Mouse (Mus musculus) urinary bladder, adult 18-20 months (tissue): ENCODE results near the gene Simc1.

Source experiments
- DNase-seq, 2 experiments: peaks; one replicate each; pipeline ENCODE4 v3.0.0; 2022; ENCODE audit warnings: low spot score in 2 of 2, mixed read lengths in 2 of 2

Simc1 gene

DNA sequence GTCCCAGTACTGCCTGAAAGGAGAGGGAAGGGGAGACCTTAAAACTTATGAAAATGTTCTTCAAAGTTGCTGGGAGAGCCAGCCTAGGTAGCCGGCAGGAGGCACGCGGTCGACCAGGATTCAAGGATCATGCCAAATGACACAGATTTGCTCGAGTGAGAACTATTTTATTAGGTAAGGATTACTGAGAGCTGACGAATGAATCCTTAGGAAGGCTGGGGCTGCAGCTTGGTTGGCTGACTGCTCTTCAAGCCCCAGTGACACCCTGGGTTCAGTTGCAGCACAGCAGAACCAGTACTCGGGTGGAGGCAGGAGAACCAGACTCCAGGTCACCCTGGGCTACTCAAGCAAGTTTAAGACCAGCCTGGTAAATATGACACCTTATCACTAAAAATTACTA, 44.5 kb downstream of the Simc1 start:
- DNase-seq: no peak

DNA sequence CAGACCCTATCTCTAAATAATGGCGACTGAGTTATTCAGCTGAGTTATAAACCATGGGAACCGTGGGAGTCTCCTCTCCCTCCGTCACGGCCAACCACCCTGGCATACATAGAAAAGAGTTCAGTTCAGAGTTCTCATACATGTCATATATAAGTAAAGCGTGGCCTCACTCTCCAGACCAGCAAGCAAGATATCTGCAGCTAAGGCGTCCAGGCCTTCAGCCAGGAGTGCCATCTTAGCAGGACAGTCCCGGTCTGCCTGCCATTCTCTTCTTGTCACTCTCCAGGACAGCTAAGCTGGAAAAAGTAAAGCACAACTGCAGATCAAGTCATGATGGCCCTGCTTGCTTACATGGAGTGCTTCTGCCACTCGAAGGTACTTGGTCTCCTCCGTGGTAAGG, 52.6 kb downstream of the Simc1 start:
- DNase-seq: no peak

DNA sequence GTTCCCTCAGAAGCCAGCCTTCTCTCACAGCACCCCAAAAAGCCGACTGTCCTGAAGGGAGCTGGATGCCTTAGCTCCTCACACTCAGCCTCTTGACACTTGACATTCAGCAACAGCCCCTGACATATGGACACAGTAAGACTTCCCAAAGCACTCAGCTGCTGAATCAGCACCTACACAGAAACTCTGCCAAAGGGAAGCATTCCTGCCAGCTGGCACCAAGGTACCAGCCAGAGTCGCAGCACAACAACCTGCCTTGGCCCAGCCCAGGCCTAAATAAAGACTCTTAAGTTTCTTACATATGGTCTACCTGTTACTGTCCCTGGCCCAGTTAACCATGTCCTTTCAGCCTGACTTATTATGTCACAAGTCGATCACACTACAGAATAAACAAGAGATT, 53.2 kb downstream of the Simc1 start:
- DNase-seq: no peak

DNA sequence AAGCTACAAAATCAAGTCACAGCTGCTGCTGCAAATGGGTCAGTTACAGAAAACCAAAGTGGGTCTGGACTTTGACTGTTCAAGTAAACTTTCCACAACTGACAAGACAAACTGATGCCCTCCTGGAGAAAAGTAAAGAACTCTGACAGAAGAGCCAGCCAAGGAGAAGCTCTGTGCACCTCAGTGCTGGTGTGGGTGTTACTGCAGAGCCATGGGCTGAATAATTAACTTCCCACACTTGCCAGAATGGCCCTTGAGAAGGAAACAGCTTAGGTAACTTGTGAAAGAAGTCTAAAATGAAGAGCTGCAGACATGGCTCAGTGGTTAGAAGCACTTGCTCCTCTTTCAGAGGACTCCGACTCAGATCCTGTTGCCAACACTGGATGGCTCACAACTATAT, 54.1 kb downstream of the Simc1 start:
- no peak for DNase-seq

DNA sequence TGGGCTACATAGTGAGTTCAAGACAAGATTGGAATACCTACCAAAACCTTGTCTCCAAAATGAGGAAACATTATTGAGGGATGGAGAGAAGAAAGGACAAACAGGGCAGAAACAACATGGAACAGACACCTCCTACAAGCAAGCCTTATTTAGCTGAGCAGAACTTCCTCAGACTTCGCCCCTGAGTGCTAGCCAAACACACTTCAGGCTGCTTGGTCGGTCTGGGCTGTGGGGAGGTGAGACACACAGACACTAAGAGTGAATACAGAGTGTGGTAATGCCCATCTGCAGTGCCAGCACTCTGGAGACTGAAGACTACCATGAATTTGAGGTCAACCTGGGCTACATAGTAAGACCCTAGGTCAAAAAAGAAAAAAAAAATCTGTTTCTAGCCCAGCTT, 56.1 kb downstream of the Simc1 start:
- DNase-seq: no peak

DNA sequence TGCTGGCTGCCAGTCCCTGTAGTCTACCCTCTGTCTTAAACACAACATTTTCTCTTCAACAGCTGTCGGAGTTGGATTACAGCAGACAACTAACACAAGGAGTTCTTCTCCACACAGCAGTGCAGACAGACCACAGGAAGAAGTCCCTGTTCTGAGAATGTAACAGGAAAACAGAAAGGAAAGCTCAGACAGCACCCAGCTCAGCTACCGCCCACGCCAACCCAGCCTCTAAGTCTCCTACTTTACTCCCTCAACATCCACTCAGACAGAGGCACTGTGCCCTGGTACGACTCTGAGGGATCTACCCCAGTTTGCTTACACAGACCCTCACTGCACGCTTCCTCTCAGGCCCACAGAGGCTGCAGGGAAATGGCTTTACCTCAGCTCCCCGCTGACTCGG, 57.0 kb downstream of the Simc1 start:
- DNase-seq: no peak

DNA sequence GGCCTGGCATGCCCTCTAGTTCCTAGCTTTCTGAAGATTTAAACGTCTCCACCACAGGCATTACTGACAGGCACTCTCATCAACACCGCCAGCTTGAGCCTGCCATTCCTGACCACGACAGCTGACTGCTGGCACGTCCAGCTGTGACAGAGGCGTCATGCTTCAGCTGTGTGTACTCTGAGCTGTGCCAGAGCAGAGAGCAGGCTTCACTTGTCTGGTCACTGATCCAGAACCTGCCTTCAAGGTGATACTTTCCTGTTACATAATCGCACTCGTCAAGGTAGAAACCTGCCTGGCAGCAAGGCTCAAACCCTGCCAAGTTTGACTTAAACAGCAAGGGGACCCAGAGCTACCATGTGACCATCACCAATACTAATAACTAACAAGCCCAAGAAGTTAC, 59.0 kb downstream of the Simc1 start:
- DNase-seq: no peak

DNA sequence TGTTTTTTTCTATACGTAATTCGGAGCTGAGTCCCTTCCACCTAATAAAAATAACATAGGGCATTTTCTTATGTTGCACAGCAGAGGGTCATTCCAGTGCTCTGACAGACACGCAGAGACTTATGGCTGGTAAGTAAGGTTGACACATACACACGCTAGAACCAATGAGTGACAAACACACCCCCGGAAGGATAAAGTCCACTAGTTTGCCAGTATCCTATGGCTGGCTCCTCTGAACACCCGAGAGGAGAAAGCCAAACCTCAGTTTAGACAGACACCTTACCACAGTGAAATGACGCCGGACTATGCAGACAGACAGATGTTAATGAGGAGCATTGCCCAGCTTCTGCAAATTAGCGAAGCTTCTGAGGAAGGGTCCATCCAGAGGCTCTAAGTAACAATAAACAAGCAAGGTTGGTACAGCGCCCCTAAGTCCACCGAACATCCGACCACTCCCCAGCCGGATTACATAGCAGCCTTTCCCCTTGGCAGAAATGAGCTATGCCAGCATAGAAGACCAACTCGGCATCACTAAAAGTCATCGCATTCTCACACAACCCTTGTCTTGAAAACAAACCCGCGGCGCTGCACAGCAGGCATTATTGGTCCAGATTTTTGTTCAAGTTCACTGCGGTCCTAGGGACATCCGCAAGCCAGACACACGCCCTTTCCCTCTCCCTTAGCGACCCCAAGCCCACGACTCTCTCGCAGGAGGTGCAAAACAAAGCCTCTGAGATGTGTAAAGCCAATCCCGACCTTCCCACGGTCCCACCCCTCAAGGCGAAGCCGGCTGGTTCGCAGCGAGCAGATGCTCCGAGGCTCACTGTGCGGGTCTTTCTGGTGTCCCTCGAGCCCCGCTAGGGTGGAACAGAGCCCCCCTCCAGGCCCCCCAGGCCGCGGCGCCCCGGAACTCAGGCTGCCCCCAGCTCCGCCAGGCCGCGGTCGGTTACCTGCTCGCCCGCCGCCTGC, 60.9 kb downstream of the Simc1 start:
- peak in 1 of 2 experiments; percentile 20 for DNase-seq

DNA sequence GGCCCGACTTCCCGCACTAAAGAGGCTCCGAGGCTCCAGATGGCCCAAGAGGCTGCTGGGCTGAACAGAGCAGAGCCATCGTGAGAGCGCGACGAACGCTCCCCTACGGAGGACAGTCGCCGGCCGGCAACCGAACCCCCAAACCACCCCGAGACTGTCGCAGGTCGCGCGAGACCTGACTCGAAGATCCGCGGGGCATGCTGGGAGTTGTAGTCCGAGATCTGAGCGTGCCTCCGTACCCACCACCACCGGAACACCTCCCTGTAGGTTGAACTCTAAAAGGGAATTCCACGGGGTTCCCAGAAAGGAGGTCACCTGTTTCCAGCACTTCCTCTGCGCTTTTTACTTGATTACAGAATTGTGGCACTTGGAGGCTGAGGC, 61.6 kb downstream of the Simc1 start, which contains the start of gene 4833439L19Rik:
Gene 4833439L19Rik, minus strand, starts transcription at position 235 of the 381 bp plus-strand sequence.
- peak; percentile 92 to 97 for DNase-seq

DNA sequence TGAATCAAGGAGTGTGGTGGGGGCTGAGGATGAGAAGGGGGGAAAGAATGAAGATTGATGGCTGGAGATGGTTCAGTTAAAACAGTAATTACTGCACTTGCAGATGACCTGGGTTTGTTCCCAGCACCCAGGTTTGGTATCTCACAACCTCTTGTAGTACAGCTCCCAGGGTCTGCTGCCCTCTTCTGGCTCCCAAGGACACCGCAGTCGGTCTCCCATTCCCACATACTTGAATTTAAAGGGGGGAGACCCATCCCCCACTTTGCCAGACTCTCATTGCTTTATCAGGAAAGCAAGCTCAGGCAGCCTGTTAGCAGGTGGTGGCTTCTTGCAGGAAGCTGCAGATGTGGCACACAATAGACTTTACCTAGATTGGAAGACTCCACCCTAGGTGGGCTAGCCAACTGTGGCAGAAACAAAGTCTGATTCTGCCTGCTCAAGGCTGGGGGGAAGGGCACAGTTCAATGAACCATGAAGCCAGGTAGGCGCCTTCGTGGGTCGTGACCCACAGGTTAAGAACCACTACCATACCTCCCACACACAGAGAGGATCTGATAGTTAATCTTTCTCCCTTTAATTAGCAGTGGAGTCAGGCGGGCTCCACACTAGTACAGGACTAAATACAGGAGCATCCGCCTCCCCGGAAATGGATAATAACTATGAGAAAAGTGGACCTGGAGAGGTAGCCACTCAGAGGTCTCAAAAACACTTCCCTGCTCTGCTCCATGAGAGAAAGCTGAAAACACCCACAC, 62.2 kb downstream of the Simc1 start:
- peak in 1 of 2 experiments; percentile 29 for DNase-seq

DNA sequence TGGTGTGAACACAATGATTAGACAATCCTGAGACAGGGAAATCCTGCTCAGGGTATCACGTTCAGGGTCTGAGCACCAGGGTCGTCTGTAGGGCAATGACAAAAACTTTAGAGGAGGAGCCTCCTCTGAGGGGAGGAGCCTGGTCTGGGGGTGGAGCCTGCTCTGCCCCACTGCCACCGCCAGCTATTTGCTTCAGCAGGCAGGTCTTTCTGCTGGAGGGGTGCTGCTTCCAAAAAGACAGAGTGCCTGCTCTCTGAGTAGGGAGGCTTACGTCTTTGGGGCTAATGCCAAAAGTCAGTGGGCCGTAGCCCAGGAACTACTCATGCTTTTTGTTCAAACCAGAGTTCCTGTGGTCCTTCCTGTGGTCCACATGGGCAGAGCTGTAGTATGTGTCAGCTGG, 64.8 kb downstream of the Simc1 start:
- DNase-seq: no peak

DNA sequence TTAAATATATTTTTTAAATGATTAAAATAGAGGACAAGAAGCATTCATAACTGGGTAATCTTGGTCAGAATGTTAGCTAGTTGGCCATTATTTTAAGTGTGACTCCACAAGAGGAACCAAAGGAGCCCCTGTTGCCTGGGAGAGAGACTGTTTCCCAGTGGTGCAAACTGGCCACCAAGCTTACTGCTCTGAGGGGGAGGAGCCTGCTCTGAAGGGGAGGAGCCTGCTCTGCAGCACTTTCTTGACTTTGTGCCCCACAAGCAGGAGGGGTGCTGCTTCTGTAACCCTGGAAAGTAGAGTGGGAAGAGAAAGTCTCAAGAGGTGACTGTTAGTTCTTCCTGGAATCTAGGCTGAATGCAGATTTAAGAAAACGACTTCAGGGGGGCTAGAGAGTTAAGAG, 65.7 kb downstream of the Simc1 start:
- no peak for DNase-seq

DNA sequence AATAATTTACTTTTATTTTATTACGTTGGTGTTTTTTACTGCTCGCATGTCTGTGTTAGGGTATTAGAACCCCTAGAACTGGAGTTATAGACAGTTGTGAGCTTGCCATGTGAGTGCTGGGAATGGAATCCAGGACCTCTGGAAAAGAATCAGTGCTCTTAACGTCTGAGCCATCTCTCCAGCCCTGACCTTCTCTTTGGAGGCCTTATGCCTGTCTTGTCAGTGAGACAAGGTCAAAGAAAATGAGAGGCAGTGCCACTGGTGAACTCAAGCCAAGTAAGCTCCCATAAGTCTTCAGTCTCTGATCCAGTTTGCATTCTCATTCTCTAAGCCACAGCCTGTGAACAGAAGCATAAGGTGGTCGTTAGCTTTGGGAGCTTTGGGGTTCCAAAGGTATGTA, 67.2 kb downstream of the Simc1 start:
- DNase-seq: no peak

DNA sequence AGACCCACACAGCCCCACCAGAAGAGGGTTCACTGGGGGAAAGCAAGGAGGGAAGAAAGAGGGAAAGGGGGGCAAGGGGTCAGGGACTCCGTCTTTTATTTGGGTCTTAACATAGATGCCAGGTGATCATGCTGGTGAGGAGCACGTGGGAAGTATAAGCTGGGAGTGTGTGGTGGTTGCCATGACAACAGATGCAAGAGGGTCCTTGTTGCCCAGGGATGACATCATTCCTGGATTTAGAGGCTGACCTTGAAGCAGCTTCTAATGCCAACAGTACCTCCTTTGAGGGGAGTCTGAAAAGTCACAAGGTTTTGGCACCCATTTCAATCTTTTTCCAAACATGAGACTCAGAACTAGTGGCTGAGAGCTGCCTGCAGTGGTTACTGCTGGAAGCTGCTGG, 68.1 kb downstream of the Simc1 start:
- no peak for DNase-seq

DNA sequence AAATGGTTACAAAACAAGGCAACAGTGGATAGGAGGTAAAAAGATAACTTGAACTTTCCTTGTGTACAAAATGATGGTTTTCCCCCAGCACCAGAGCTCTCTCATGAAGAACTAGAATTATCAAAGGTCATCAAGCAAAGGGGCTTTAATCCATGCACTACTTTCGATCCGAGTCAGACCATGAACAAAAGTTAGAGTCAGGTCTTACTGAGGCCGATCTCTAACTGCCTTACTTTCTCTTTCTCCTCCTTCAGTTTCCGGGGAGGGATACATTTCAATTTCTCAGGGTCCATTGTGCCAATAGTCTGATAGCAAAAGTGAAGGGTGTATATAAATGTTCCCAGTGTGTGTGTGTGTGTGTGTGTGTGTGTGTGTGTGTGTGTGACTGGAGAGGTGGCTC, 69.0 kb downstream of the Simc1 start:
- no peak for DNase-seq

DNA sequence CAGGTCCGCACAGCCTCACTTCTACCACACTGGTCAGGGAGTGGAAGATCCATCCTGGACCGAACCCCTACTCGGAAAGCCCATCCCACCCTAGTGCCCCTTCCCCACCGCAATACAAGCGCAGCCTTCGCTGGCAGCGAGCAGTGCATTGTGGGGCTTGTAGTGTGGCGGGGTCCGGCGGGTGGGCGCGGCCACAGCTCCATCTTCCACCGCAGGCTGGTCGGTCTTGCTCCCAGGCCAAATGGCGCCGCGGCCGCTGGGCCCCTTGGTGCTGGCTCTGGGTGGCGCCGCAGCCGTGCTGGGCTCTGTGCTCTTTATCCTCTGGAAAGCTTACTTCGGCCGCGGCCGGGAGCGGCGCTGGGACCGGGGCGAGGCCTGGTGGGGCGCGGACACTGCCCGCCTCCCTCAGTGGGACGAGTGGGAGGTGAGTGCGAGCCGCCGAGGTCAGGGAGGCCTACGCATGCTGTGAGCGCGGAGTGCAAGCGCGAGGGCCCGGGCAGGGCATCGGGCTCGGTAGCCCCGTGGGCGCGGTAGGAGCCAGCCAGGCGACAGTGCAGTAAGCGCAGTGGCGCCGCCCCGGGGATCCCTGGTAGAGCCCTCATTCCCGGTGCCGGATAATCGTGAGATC, 71.4 kb downstream of the Simc1 start, which contains the start of gene Arl10:
Gene Arl10, plus strand, starts transcription at position 162 of the 628 bp plus-strand sequence.
- DNase-seq: peak; percentile 72 to 75

DNA sequence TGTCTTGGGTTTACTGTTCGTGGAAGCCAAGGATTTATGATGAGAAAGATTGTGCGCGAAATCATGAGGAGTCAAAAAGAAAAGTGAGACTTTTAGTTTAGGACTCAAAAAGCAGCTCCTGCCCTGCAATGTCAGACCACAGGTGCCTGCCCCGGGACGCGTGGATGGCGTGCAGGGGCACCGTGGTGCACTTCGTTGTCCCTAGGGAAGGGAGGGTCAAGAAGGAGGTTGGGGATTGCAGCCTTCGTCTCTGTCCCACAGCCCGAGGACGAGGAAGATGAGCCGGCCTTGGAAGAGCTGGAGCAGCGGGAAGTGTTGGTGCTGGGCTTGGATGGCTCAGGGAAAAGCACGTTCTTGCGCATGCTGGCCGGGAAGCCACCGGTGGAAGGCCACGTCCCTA, 71.9 kb downstream of the Simc1 start:
- peak in 1 of 2 experiments; percentile 38 for DNase-seq

DNA sequence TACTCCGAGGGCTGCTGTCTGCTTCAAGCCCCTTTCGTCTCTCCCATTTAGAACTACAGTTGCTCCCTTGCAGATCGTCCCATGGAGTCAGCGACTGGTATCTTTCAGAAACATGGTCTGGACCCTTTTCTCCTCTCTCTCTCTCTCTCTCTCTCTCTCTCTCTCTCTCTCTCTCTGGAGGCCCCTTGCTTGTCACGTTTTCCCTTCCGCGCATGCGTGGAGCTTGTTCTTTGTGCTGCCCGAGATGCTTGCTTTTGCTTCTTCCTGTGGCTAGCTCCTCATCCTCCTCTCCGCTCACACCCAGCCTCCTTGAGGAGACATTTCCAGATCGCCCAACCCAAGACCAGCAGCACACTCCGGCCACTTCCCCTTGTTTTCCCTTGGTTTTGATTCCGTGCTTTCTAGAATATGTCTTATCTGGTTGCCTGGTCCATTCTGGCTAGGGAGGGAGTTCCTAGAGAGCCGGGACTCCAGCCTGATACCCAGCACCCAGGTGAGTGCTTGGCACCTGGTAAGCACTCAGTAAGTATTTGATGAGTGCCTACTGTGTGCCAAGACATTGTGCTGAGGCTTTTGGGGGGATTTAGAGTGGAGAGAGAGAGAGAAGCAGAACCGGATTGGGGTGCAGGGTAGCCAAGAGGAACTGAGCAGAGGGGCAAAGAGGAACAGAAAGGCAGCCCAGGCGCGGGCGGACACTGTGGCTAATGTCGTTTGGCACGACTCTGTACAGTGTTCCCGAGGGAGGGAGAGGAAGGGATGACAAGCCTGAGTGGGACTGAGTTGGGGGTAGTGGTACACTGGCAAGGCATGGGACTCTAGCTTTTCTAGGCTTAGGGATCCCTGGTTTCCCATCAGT, 74.3 kb downstream of the Simc1 start:
- no peak for DNase-seq

DNA sequence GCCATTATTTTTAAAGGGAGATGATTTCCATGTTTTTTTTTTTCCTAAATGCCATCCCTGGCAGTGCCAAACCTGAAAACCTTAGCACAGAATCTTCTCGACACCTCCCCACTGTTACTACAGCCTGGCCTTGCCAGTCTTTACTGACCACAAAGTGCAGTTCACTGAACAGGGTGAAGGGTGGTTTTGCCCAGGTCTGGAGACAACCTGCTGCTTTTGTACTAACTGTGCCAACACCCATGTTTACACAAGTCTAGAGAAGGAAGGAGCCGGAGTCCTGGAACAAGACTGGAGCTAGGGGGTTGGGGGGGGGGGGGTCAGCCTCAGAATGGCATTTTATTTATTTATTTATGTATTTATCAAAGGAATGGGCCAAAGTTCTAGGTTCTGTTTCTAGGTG, 77.8 kb downstream of the Simc1 start:
- no peak for DNase-seq

DNA sequence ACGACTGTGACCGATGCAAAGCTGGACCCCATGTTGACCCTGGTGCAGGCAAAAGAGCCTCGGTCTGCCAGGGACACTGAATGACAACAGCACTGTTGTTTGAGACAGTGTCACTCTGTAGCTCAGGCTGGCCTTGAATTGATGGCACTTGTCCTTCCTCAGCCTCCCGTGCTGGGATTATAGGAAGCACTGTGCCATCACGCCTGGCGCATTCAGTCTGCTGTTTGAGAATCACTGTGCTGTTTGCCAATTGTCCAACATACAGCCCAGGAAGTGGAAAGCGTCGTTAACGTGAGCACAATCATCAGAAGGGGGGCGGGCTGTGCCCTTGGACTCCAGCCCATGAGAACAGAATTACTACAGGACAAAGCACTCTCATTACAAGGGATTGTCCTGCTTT, 78.5 kb downstream of the Simc1 start:
- DNase-seq: no peak

DNA sequence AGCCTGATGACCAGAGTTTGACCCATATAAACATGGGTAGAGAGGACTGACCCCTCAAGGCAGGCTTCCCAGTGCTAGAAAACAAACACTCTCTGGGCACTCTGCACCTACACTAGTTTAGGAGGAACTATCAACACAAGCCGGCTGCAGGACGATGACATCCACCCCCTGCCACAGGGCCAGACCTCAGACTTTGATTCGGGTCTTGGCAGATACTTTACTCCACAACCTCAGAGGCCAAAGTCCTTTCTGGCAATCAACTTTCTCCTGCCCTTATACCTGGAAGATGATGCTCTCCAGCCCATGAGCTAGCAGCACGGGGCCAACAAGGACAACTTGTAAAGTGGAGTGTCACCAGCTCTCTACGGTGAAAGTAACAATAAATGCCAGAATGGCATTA, 79.3 kb downstream of the Simc1 start:
- DNase-seq: no peak
